Mouse (Mus musculus) megakaryocyte-erythroid progenitor cell, adult 5 weeks (primary cell): ENCODE results near the gene Cetn2. TPM values are rescaled to one million over a fixed set of nuclear protein-coding genes. Genes with fewer than 3 reads are reported as not detected.

Experiments
- polyA plus RNA-seq: library from polyadenylated mRNA; stranded (reverse); fragments of >175 nt; gene quantifications from 2 replicates; pipeline ENCODE4 v1.2.3, GENCODE M21; 2012

Cetn2 gene
- polyA plus RNA-seq: 4.9 and 5.8 TPM in 2 replicates

GRCm38 (mm10) chrX:72917884-72918681 is at the start of gene Cetn2, which contains the start of gene Nsdhl:
Gene Cetn2, minus strand, starts transcription at chrX:72918411.
Gene Nsdhl, plus strand, starts transcription at chrX:72918557.

Other genes starting within 250 kb of the Cetn2 start
- gene Gabrq, start 93.2 kb downstream of the Cetn2 start, polyA plus RNA-seq: not detected in 2 replicates
- gene Nsdhl, start 146 bp upstream of the Cetn2 start, polyA plus RNA-seq: 1.4 TPM in 2 replicates
- gene Zfp185, start 68.9 kb upstream of the Cetn2 start, polyA plus RNA-seq: 0.04 TPM in 1 of 2 replicates, not detected in the other
- not detected in 2 replicates for gene Pnma5, start 118.7 kb upstream of the Cetn2 start, polyA plus RNA-seq
- not detected in 2 replicates for gene Pnma3, start 146.4 kb upstream of the Cetn2 start, polyA plus RNA-seq
- gene Xlr4a, start 164.1 kb upstream of the Cetn2 start, polyA plus RNA-seq: 1.5 and 1.6 TPM in 2 replicates
- gene Xlr3a, start 178.7 kb upstream of the Cetn2 start, polyA plus RNA-seq: 0.03 and 0.31 TPM in 2 replicates
- gene Gm14685, start 198.6 kb upstream of the Cetn2 start, polyA plus RNA-seq: 0.03 and 0.30 TPM in 2 replicates
- not detected in 2 replicates for gene Xlr5b, start 230.4 kb upstream of the Cetn2 start, polyA plus RNA-seq
- not detected in 2 replicates for gene DXBay18, start 231.0 kb upstream of the Cetn2 start, polyA plus RNA-seq